Mouse (Mus musculus) midbrain, embryonic 11.5 days (tissue): Measurements from ENCODE around the gene Dst. TPM values are rescaled to one million over a fixed set of nuclear protein-coding genes. Genes with fewer than 3 reads are reported as not detected.

Experiments
- ATAC-seq: fragments of 200-750 bp; cut with Nextera tagmentation; 2 replicates; pipeline ENCODE4 v1.8.0; 2017; ENCODE audit warnings: moderate TSS enrichment, moderate library complexity; ENCODE audit not compliant: low FRiP score
- DNase-seq: peaks from one replicate; pipeline ENCODE4 v3.0.0; 2015; ENCODE audit warnings: low spot score; ENCODE audit errors: missing footprints
- H3K27ac ChIP-seq: fragments of 300-500 bp; sonication (generic); 2 replicates; pipeline ENCODE4 v1.5.1; 2014; ENCODE audit warnings: low read depth, low read length
- H3K27me3 ChIP-seq: fragments of 300-500 bp; sonication (generic); 2 replicates; pipeline ENCODE4 v1.6.1; 2014; ENCODE audit warnings: mild to moderate bottlenecking, low read length, moderate library complexity, mixed read lengths; ENCODE audit not compliant: control insufficient read depth, insufficient read depth
- H3K36me3 ChIP-seq: fragments of 300-500 bp; sonication (generic); 2 replicates; pipeline ENCODE4 v1.6.1; 2014; ENCODE audit warnings: mild to moderate bottlenecking, low read length, moderate library complexity, mixed read lengths; ENCODE audit not compliant: control insufficient read depth, insufficient read depth
- H3K4me1 ChIP-seq: fragments of 300-500 bp; sonication (generic); 2 replicates; pipeline ENCODE4 v1.6.1; 2014; ENCODE audit warnings: low read length; ENCODE audit not compliant: control insufficient read depth, insufficient read depth
- H3K4me2 ChIP-seq: fragments of 300-500 bp; sonication (generic); 2 replicates; pipeline ENCODE4 v1.6.1; 2014; ENCODE audit warnings: mild to moderate bottlenecking, moderate library complexity
- H3K4me3 ChIP-seq: fragments of 300-500 bp; sonication (generic); 2 replicates; pipeline ENCODE4 v1.5.1; 2014; ENCODE audit warnings: low read depth, low read length
- H3K9ac ChIP-seq: fragments of 300-500 bp; sonication (generic); 2 replicates; pipeline ENCODE4 v1.6.1; 2014; ENCODE audit warnings: low read length
- H3K9me3 ChIP-seq: fragments of 300-500 bp; sonication (generic); 2 replicates; pipeline ENCODE4 v1.6.1; 2016; ENCODE audit warnings: low read length; ENCODE audit not compliant: control insufficient read depth
- WGBS: fragments of 180-500 bp; shearing (Covaris S2); extraction: QIAGEN DNeasy Blood & Tissue Kit; methylation state at CpG from one replicate; pipeline ENCODE4 v1.1.7; 2014; 5-methylcytosine and 5-hydroxymethylcytosine counted together
- polyA plus RNA-seq: library from polyadenylated mRNA; unstranded; fragments of >200 nt; fragmentation: Nextera tagmentation; extraction: Ambion mirVana; gene quantifications from 2 replicates; pipeline ENCODE4 v1.2.1, GENCODE M21; 2014

Dst gene
- polyA plus RNA-seq, 1 experiment from 2014 or later, result 33.3 TPM

DNA sequence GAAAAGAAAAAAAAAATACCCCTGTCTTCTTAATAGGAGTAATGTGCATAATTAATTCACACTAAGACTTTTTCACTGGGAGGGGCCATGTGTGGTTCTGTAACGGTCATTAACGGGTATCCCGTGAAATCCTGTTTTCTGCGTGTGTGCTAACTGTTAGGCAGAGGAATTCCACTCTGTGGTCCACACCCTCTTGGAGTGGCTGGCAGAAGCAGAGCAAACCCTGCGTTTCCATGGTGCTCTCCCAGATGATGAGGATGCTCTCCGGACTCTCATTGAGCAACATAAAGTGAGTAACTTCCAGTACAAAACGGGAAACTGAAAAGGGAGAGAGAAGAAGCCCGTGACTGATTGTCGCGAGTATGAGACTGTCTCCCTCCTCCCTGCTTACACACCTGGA, 379.7 kb downstream of the Dst start:
- ATAC-seq, result no peak
- Histone ChIP-seq H3K4me3 (no peak overlapping the region), H3K27me3 (no peaks in the 10 kb centered on the region), H3K36me3 (peaks cover 13% of the 10 kb centered on the region), H3K4me2 (no peak overlapping the region), H3K27ac (no peak overlapping the region), H3K9me3 (no peaks in the 10 kb centered on the region), H3K4me1 (no peaks in the 10 kb centered on the region), H3K9ac (no peak overlapping the region)
- no peak for DNase-seq
- WGBS, result 91% methylated on average over 10 of the region's 10 CpGs

GRCm38 (mm10) chr1:34288181-34288580, 380.2 kb downstream of the Dst start:
- peaks cover 13% of the 10 kb centered on the region for H3K36me3 ChIP-seq
- no peak for ATAC-seq
- no peak overlapping the region for H3K4me3 ChIP-seq
- H3K27me3 ChIP-seq, result no peaks in the 10 kb centered on the region
- no peak overlapping the region for H3K9ac ChIP-seq
- no peak overlapping the region for H3K4me2 ChIP-seq
- H3K4me1 ChIP-seq, result no peaks in the 10 kb centered on the region
- H3K27ac ChIP-seq, result no peak overlapping the region
- WGBS, result 91% methylated on average over 8 of the region's 8 CpGs
- no peak for DNase-seq
- no peaks in the 10 kb centered on the region for H3K9me3 ChIP-seq

DNA sequence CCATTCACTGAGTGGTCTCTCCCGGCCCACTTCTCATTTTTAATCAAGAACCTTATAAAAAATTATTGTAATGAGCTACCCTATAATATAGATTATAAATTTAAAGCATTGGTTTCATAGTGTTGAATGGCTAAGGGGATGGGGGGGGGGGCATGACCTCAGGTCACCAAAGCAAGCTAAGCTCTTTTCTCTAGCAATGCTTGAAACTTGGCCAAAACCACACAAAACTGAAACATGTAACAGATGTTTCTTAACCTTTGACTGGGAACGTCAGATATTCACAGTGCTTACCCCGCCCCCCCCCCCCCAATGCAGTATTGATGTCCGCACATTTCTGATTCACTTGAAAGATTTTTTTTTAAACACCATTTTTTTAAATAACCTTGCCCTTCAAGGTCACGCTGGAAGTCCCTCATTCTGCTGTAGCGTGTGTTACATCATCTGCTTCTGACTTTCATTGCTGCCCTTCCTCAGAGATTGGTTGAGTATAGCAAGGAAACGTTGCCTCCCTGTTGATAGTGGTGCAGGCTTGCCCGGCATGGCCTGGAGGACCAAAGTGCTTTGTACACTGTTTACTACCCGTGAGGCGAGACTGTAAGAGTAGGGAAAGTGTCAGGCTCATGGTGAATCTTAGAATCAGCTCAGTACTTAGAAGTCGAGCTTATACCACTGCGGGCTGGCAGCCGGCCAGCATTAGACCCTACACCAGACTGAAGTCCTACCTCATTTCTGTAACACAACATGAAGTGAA, 380.9 kb downstream of the Dst start:
- H3K4me1 ChIP-seq, result no peaks in the 10 kb centered on the region
- no peaks in the 10 kb centered on the region for H3K27me3 ChIP-seq
- WGBS, result 88% methylated on average over 13 of the region's 13 CpGs
- H3K27ac ChIP-seq, result no peak overlapping the region
- H3K9ac ChIP-seq, result no peak overlapping the region
- no peak overlapping the region for H3K4me2 ChIP-seq
- no peaks in the 10 kb centered on the region for H3K9me3 ChIP-seq
- DNase-seq, result no peak
- no peak for ATAC-seq
- H3K36me3 ChIP-seq, result peaks cover 16% of the 10 kb centered on the region
- no peak overlapping the region for H3K4me3 ChIP-seq

DNA sequence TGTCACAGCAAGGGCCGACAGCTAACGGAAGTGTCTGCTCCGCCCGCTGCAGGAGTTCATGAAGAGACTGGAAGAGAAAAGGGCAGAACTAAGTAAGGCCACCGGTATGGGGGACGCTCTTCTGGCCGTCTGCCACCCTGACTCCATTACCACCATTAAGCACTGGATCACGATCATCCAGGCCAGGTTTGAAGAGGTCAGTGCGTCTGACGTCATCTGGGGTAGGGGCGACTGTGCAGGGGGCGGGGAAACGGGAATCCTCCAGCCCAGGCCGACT, 381.4 kb downstream of the Dst start:
- no peaks in the 10 kb centered on the region for H3K27me3 ChIP-seq
- WGBS, result 92% methylated on average over 14 of the region's 14 CpGs
- H3K27ac ChIP-seq, result no peak overlapping the region
- H3K36me3 ChIP-seq, result peaks cover 16% of the 10 kb centered on the region
- H3K9me3 ChIP-seq, result no peaks in the 10 kb centered on the region
- H3K4me1 ChIP-seq, result no peaks in the 10 kb centered on the region
- DNase-seq, result no peak
- H3K4me3 ChIP-seq, result no peak overlapping the region
- no peak overlapping the region for H3K4me2 ChIP-seq
- H3K9ac ChIP-seq, result no peak overlapping the region
- ATAC-seq, result no peak

DNA sequence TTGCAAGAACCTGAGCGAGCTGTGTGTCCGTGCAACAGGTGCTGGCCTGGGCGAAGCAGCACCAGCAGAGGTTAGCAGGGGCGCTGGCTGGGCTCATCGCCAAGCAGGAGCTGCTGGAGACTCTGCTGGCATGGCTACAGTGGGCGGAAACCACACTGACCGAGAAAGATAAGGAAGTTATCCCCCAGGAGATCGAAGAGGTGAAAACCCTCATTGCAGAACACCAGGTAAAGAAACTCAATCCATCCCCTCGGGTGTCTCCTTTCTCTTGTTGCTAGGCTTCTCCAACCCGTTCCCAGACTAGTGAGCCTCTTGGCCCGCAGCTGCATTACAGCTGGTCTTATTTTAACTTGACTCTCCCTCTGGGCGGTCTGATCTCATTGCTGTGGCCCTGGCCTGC, 382.3 kb downstream of the Dst start:
- H3K9ac ChIP-seq, result no peak overlapping the region
- WGBS, result 94% methylated on average over 12 of the region's 12 CpGs
- no peaks in the 10 kb centered on the region for H3K27me3 ChIP-seq
- no peaks in the 10 kb centered on the region for H3K9me3 ChIP-seq
- no peak for ATAC-seq
- DNase-seq, result no peak
- no peak overlapping the region for H3K4me2 ChIP-seq
- H3K36me3 ChIP-seq, result peaks cover 20% of the 10 kb centered on the region
- H3K4me3 ChIP-seq, result no peak overlapping the region
- H3K27ac ChIP-seq, result no peak overlapping the region
- H3K4me1 ChIP-seq, result no peaks in the 10 kb centered on the region

GRCm38 (mm10) chr1:34293198-34293597, 385.2 kb downstream of the Dst start:
- H3K9ac ChIP-seq, result no peak overlapping the region
- ATAC-seq (no peak), DNase-seq (no peak)
- H3K4me3 ChIP-seq, result no peak overlapping the region
- WGBS, result 95% methylated on average over 14 of the region's 14 CpGs
- no peaks in the 10 kb centered on the region for H3K4me1 ChIP-seq
- H3K9me3 ChIP-seq, result no peaks in the 10 kb centered on the region
- H3K27me3 ChIP-seq, result no peaks in the 10 kb centered on the region
- no peak overlapping the region for H3K27ac ChIP-seq
- H3K36me3 ChIP-seq, result peaks cover 17% of the 10 kb centered on the region
- no peak overlapping the region for H3K4me2 ChIP-seq

DNA sequence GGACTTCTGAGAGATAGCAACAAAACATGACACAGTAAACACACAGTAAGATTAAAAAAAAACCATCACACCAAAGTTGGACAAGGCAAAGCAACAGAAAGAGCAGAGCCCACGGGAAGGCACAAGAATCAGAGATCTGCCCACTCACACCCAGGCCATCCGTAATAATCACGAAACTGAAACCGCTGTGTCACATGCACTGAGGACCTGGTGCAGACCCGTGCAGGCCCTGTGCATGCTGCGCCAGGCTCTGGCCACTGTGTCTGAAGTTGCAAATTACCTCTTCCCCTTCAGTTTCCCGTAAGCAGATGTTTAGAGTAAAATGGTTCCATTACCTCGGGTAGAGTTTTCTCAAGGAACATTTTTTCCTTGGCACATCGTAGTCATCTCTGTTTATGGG, 389.6 kb downstream of the Dst start:
- Histone ChIP-seq H3K27ac (no peak overlapping the region), H3K36me3 (peaks cover 13% of the 10 kb centered on the region)

GRCm38 (mm10) chr1:34298631-34299184, 390.7 kb downstream of the Dst start:
- H3K27me3 ChIP-seq, result no peaks in the 10 kb centered on the region
- H3K36me3 ChIP-seq, result peaks cover 12% of the 10 kb centered on the region
- H3K9ac ChIP-seq, result no peak overlapping the region
- no peak for DNase-seq
- no peak for ATAC-seq
- 84% methylated on average over 18 of the region's 18 CpGs for WGBS
- 0 out of 2 replicates have a peak, but pooled peaks cover 3% of the 10 kb centered on the region for H3K4me1 ChIP-seq
- H3K27ac ChIP-seq, result no peak overlapping the region
- no peak overlapping the region for H3K4me2 ChIP-seq
- no peaks in the 10 kb centered on the region for H3K9me3 ChIP-seq
- H3K4me3 ChIP-seq, result no peak overlapping the region

More for the DNA sequence above, 389.6 kb downstream of the Dst start:
- DNase-seq (no peak), ATAC-seq (no peak)
- Histone ChIP-seq H3K4me2 (no peak overlapping the region), H3K4me1 (0 out of 2 replicates have a peak, but pooled peaks cover 3% of the 10 kb centered on the region), H3K4me3 (no peak overlapping the region), H3K9ac (no peak overlapping the region), H3K27me3 (no peaks in the 10 kb centered on the region), H3K9me3 (no peaks in the 10 kb centered on the region)
- 94% methylated on average over 9 of the region's 9 CpGs for WGBS

- DNase-seq (no peak), ATAC-seq (no peak)
- 65% methylated on average over 13 of the region's 13 CpGs for WGBS
- no peak overlapping the region for H3K4me3 ChIP-seq
- H3K36me3 ChIP-seq, result peaks cover 12% of the 10 kb centered on the region
- H3K27ac ChIP-seq, result no peak overlapping the region
- no peaks in the 10 kb centered on the region for H3K9me3 ChIP-seq
- H3K9ac ChIP-seq, result no peak overlapping the region
- H3K27me3 ChIP-seq, result no peaks in the 10 kb centered on the region
- H3K4me2 ChIP-seq, result no peak overlapping the region
- H3K4me1 ChIP-seq, result 0 out of 2 replicates have a peak, but pooled peaks cover 3% of the 10 kb centered on the region
Measured at GRCm38 (mm10) chr1:34299507-34299906, 391.5 kb downstream of the Dst start.
